Mouse (Mus musculus): ENCODE measurements around the gene Crtc2. TPM values are rescaled to one million over a fixed set of nuclear protein-coding genes. Genes with fewer than 3 reads are reported as not detected.

Gene Crtc2
- total RNA-seq, 1 experiment: 9.8 TPM

DNA sequence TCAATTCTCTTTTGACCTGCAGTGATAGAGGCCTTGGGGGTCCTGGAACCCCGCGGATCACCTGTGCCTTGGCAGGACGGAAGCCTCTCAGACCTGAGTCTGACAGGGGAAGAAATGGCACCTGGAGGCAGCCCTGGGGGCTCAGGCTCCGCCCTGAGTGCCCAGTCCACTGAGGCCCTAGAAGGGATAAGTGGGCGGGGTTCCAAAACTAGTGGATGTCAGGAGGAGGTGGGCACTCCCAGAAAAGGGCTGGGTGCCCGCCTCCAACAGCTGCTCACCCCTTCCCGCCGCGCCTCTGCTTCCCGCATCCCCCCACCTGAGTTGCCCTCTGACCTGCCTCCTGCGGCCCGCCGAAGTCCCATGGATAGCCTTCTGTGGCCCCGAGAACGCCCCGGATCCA lies 22.9 kb downstream of the Crtc2 start:
- H3K9ac ChIP-seq (ENCODE audit: insufficient read depth, low read depth, low read length, poor library complexity, severe bottlenecking): no peak overlapping the region
- in situ Hi-C loops (cut with MboI; ENCODE audit: low sequenced_read_pairs in 2 of 2, unreplicated experiment in 2 of 2): no loop called here
- H3K27ac ChIP-seq (ENCODE audit: insufficient read depth, low read depth, low read length, poor library complexity, severe bottlenecking): no peak overlapping the region
- peaks cover 8% of the 10 kb centered on the region; the same call in 1 of the 2 replicates for H3K36me3 ChIP-seq (ENCODE audit: control insufficient read depth, insufficient read depth, low read length, poor library complexity, severe bottlenecking)
- peak overlapping the region; percentile 2 to 28; a peak in 3 of 4 replicates for H3K4me3 ChIP-seq (ENCODE audit: insufficient read depth in 1 of 2, low read depth in 1 of 2, low read length in 2 of 2, poor library complexity in 1 of 2, severe bottlenecking in 1 of 2)
- TF ChIP-seq CHD2 (IDR thresholded peaks at IDR 0.05; ENCODE audit: low read depth, low read length) (no peak), ZC3H11A (IDR thresholded peaks at IDR 0.05; ENCODE audit: borderline replicate concordance, low read depth, low read length) (no peak), ZNF384 (IDR thresholded peaks at IDR 0.05; ENCODE audit: low read depth, low read length) (no peak), HCFC1 (IDR thresholded peaks at IDR 0.05; ENCODE audit: borderline replicate concordance, insufficient read depth, low read length) (no peak), MAFK (IDR thresholded peaks at IDR 0.05; ENCODE audit: insufficient read depth, low read depth, low read length) (no peak)
- no peaks in the 10 kb centered on the region for H3K9me3 ChIP-seq (ENCODE audit: control insufficient read depth, insufficient read depth, low read depth, low read length)
- H3K4me1 ChIP-seq (ENCODE audit: control insufficient read depth in 2 of 2, insufficient read depth in 2 of 2, low read length in 2 of 2, poor library complexity in 1 of 2): peaks cover 0 to 13% of the 10 kb centered on the region in 2 experiments; a peak in 1 of 4 replicates
- DNase-seq (ENCODE audit: low read depth, low spot score): no peak

DNA sequence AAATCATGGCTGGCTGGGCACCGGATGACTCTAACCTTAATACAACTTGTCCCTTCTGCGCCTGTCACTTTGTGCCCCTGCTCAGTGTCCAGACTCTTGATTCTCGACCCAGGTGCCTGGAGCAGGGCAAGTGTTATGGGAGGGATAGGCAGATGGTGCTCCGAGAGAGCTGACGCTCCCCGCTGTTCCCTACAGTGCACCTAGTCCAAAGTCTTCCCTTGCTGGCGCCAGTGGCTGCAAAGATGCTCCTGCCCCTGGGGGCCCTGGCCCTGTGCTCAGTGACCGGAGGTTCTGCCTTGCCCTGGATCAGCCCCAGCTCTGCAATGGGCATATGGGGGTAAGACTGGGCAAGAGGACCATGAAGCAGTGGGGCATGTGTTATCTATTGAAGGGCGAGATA lies 23.8 kb downstream of the Crtc2 start:
- Histone ChIP-seq H3K4me1 (ENCODE audit: control insufficient read depth in 2 of 2, insufficient read depth in 2 of 2, low read length in 2 of 2, poor library complexity in 1 of 2) (peaks cover 0 to 11% of the 10 kb centered on the region in 2 experiments; a peak in 1 of 4 replicates), H3K9ac (ENCODE audit: insufficient read depth, low read depth, low read length, poor library complexity, severe bottlenecking) (no peak overlapping the region), H3K36me3 (ENCODE audit: control insufficient read depth, insufficient read depth, low read length, poor library complexity, severe bottlenecking) (peaks cover 8% of the 10 kb centered on the region; the same call in 1 of the 2 replicates), H3K27ac (ENCODE audit: insufficient read depth, low read depth, low read length, poor library complexity, severe bottlenecking) (no peak overlapping the region), H3K9me3 (ENCODE audit: control insufficient read depth, insufficient read depth, low read depth, low read length) (no peaks in the 10 kb centered on the region), H3K4me3 (ENCODE audit: insufficient read depth in 1 of 2, low read depth in 1 of 2, low read length in 2 of 2, poor library complexity in 1 of 2, severe bottlenecking in 1 of 2) (no peak overlapping the region; a peak in 1 of 4 replicates)
- in situ Hi-C loops (cut with MboI; ENCODE audit: low sequenced_read_pairs in 2 of 2, unreplicated experiment in 2 of 2): no loop called here
- no peak for DNase-seq (ENCODE audit: low read depth, low spot score)
- TF ChIP-seq CHD2 (IDR thresholded peaks at IDR 0.05; ENCODE audit: low read depth, low read length): no peak
- TF ChIP-seq ZC3H11A (IDR thresholded peaks at IDR 0.05; ENCODE audit: borderline replicate concordance, low read depth, low read length): no peak
- TF ChIP-seq MAFK (IDR thresholded peaks at IDR 0.05; ENCODE audit: insufficient read depth, low read depth, low read length): no peak
- no peak for TF ChIP-seq ZNF384 (IDR thresholded peaks at IDR 0.05; ENCODE audit: low read depth, low read length)
- TF ChIP-seq HCFC1 (IDR thresholded peaks at IDR 0.05; ENCODE audit: borderline replicate concordance, insufficient read depth, low read length): no peak

DNA sequence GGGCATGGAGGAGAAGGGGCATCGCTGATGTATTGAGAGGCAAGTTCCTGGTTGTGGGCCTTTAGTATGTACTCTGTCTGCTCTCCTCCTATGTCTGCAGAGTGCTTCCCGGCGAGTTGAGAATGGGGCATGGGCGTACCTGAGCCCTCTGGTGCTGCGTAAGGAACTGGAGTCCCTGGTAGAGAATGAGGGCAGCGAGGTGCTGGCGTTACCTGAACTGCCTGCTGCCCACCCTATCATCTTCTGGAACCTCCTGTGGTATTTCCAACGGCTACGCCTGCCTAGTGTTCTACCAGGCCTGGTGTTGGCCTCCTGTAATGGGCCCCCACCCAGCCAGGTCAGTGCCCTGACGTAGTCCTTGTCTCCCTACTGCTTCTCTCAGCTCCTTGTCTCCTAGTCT lies 24.2 kb downstream of the Crtc2 start:
- in situ Hi-C loops (cut with MboI; ENCODE audit: low sequenced_read_pairs in 2 of 2, unreplicated experiment in 2 of 2): no loop called here
- Histone ChIP-seq H3K9ac (ENCODE audit: insufficient read depth, low read depth, low read length, poor library complexity, severe bottlenecking) (no peak overlapping the region), H3K27ac (ENCODE audit: insufficient read depth, low read depth, low read length, poor library complexity, severe bottlenecking) (no peak overlapping the region), H3K9me3 (ENCODE audit: control insufficient read depth, insufficient read depth, low read depth, low read length) (no peaks in the 10 kb centered on the region), H3K4me1 (ENCODE audit: control insufficient read depth in 2 of 2, insufficient read depth in 2 of 2, low read length in 2 of 2, poor library complexity in 1 of 2) (peaks cover 0 to 11% of the 10 kb centered on the region in 2 experiments; a peak in 1 of 4 replicates), H3K36me3 (ENCODE audit: control insufficient read depth, insufficient read depth, low read length, poor library complexity, severe bottlenecking) (peaks cover 8% of the 10 kb centered on the region; the same call in 1 of the 2 replicates), H3K4me3 (ENCODE audit: insufficient read depth in 1 of 2, low read depth in 1 of 2, low read length in 2 of 2, poor library complexity in 1 of 2, severe bottlenecking in 1 of 2) (no peak overlapping the region)
- no peak for DNase-seq (ENCODE audit: low read depth, low spot score)
- no peak for TF ChIP-seq HCFC1 (IDR thresholded peaks at IDR 0.05; ENCODE audit: borderline replicate concordance, insufficient read depth, low read length)
- TF ChIP-seq ZC3H11A (IDR thresholded peaks at IDR 0.05; ENCODE audit: borderline replicate concordance, low read depth, low read length): no peak
- no peak for TF ChIP-seq ZNF384 (IDR thresholded peaks at IDR 0.05; ENCODE audit: low read depth, low read length)

DNA sequence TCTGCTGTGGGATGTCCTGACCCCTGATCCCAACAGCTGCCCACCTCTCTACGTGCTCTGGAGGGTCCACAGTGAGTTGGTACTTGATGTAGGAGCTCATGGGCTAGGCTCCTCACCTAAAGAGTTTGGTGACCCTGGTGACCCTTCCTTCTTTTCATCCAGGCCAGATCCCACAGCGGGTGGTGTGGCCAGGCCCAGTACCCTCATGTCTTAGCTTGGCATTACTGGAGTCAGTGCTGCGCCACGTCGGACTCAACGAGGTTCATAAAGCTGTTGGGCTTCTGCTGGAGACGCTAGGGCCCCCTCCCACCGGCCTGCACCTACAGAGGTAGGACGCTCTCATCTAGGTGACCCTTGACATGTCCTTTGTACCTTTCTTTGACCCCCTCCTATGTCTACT lies 25.3 kb downstream of the Crtc2 start:
- H3K36me3 ChIP-seq (ENCODE audit: control insufficient read depth, insufficient read depth, low read length, poor library complexity, severe bottlenecking): peaks cover 6% of the 10 kb centered on the region; the same call in 1 of the 2 replicates
- no peak overlapping the region for H3K9ac ChIP-seq (ENCODE audit: insufficient read depth, low read depth, low read length, poor library complexity, severe bottlenecking)
- peaks cover 0 to 1% of the 10 kb centered on the region in 2 experiments; a peak in 1 of 4 replicates for H3K4me1 ChIP-seq (ENCODE audit: control insufficient read depth in 2 of 2, insufficient read depth in 2 of 2, low read length in 2 of 2, poor library complexity in 1 of 2)
- no peak overlapping the region for H3K4me3 ChIP-seq (ENCODE audit: insufficient read depth in 1 of 2, low read depth in 1 of 2, low read length in 2 of 2, poor library complexity in 1 of 2, severe bottlenecking in 1 of 2)
- in situ Hi-C loops (cut with MboI; ENCODE audit: low sequenced_read_pairs in 2 of 2, unreplicated experiment in 2 of 2): no loop called here
- TF ChIP-seq ZC3H11A (IDR thresholded peaks at IDR 0.05; ENCODE audit: borderline replicate concordance, low read depth, low read length) (no peak), HCFC1 (IDR thresholded peaks at IDR 0.05; ENCODE audit: borderline replicate concordance, insufficient read depth, low read length) (no peak), ZNF384 (IDR thresholded peaks at IDR 0.05; ENCODE audit: low read depth, low read length) (no peak), CHD2 (IDR thresholded peaks at IDR 0.05; ENCODE audit: low read depth, low read length) (no peak), MAFK (IDR thresholded peaks at IDR 0.05; ENCODE audit: insufficient read depth, low read depth, low read length) (no peak)
- H3K27ac ChIP-seq (ENCODE audit: insufficient read depth, low read depth, low read length, poor library complexity, severe bottlenecking): no peak overlapping the region
- DNase-seq (ENCODE audit: low read depth, low spot score): no peak
- H3K9me3 ChIP-seq (ENCODE audit: control insufficient read depth, insufficient read depth, low read depth, low read length): no peaks in the 10 kb centered on the region

DNA sequence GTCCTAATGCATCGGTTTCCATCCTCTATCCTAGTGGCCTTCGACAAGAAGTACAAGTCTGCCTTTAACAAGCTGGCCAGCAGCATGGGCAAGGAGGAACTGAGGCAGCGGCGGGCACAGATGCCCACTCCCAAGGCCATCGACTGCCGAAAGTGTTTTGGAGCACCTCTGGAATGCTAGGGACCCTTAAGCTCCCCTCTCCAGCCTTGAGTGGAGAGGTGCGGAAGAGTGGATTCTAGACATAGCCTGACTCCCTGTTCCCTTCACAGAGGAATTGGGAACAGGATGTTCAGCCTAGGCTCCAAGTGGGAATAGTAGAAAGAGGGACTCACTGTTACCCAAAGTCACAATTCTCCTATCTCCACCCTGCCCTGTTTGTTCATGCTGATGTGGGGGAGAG lies 25.8 kb downstream of the Crtc2 start:
- Histone ChIP-seq H3K36me3 (ENCODE audit: control insufficient read depth, insufficient read depth, low read length, poor library complexity, severe bottlenecking) (peaks cover 5% of the 10 kb centered on the region; the same call in 1 of the 2 replicates), H3K27ac (ENCODE audit: insufficient read depth, low read depth, low read length, poor library complexity, severe bottlenecking) (no peak overlapping the region), H3K4me1 (ENCODE audit: control insufficient read depth in 2 of 2, insufficient read depth in 2 of 2, low read length in 2 of 2, poor library complexity in 1 of 2) (no peaks in the 10 kb centered on the region; a peak in 1 of 4 replicates), H3K9ac (ENCODE audit: insufficient read depth, low read depth, low read length, poor library complexity, severe bottlenecking) (no peak overlapping the region), H3K4me3 (ENCODE audit: insufficient read depth in 1 of 2, low read depth in 1 of 2, low read length in 2 of 2, poor library complexity in 1 of 2, severe bottlenecking in 1 of 2) (no peak overlapping the region), H3K9me3 (ENCODE audit: control insufficient read depth, insufficient read depth, low read depth, low read length) (no peaks in the 10 kb centered on the region)
- no peak for DNase-seq (ENCODE audit: low read depth, low spot score)
- in situ Hi-C loops (cut with MboI; ENCODE audit: low sequenced_read_pairs in 2 of 2, unreplicated experiment in 2 of 2): no loop called here
- TF ChIP-seq ZC3H11A (IDR thresholded peaks at IDR 0.05; ENCODE audit: borderline replicate concordance, low read depth, low read length) (no peak), HCFC1 (IDR thresholded peaks at IDR 0.05; ENCODE audit: borderline replicate concordance, insufficient read depth, low read length) (no peak), MAFK (IDR thresholded peaks at IDR 0.05; ENCODE audit: insufficient read depth, low read depth, low read length) (no peak), CHD2 (IDR thresholded peaks at IDR 0.05; ENCODE audit: low read depth, low read length) (no peak), ZNF384 (IDR thresholded peaks at IDR 0.05; ENCODE audit: low read depth, low read length) (no peak)
